Mouse (Mus musculus): ENCODE results near the gene Itm2b. TPM values are rescaled to one million over a fixed set of nuclear protein-coding genes. Genes with fewer than 3 reads are reported as not detected.

Itm2b gene
- total RNA-seq, 2 experiments from 2014 or later: 975 to 1,048 TPM

DNA sequence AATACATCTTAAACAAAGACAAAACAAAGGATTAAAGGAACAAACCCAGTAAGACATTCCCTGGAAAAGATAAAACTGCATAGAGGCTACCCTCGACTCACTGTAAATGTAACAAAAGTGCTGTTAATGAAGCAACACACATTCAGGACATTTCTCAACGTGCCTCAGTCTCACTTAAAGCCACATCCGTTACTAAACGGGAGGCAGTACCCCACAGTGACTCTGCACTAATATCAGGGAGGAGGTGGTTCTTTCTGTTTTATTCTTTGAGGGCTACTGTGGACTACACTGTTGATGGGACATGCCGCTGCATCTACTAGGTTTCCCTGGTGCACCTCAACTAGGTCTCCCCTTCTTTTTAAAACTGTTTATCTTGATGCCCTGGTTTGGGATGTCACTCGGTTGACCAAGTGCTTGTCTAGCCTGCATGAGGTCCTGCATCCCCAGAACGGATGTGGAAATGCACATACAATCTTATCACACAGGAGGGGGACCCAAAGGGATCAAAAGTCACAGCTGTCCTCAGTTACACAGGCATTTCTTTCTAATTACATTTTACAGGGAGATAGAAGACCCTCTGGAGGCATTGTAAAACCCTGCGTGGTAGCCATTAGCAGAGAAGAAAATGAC lies 13.4 kb upstream of the Itm2b start:
- peak; percentile 83 for ATAC-seq (replicated peaks; ENCODE audit: poor library complexity, severe bottlenecking)

DNA sequence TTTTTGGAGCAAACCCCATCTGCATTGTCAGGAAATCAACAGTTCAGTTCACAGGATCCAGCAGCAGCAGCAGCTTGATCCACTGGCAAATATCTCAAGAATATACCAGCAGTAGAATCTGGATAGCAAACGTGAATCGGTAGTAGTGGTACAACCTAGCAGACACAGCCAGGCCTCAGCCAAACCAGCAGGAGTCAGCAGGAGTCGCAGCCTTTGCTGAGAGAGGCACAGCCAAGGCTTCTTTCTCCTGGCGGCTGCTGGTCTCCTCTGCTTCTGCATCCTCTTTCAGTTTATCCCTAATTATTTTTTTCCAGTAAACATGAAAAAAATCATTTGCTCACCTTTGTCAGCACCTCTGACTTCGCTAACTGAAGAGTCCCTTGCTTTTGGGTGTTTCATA lies 10.7 kb upstream of the Itm2b start:
- ATAC-seq (replicated peaks; ENCODE audit: poor library complexity, severe bottlenecking): no peak

DNA sequence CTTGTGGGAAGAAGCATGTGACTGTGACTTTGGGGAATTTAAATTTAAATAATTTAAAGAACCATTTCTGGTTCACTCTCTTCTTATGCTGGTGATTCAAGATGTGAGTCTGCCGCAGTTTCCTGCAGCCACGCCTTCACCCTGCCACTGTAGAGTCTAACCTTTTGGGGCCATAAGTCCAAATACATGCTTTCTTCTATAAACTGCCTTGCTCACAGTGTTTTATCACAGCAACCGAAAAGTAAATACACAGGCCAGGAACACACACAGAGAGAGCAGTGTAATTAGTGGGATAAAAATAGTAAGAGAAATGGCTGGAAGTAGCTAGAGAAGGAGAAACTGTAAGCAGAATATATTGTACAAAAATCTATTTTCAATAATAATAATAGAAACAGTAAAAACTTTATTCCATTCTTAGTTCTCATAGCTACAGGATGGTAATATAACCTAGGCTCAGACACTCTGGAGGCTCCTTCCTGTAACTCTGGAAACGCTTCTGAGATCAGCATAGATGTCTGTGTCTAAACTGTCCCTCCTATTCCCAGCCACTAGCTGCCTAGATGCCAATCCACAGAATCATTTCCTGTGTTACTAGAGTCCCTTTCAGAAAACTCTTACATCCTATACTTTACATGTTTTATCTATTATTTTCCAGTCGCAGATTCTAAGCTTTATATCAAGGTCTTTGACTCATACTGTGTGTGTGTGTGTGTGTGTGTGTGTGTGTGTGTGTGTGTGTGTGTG lies 9.3 kb upstream of the Itm2b start:
- ATAC-seq (replicated peaks; ENCODE audit: poor library complexity, severe bottlenecking): no peak

DNA sequence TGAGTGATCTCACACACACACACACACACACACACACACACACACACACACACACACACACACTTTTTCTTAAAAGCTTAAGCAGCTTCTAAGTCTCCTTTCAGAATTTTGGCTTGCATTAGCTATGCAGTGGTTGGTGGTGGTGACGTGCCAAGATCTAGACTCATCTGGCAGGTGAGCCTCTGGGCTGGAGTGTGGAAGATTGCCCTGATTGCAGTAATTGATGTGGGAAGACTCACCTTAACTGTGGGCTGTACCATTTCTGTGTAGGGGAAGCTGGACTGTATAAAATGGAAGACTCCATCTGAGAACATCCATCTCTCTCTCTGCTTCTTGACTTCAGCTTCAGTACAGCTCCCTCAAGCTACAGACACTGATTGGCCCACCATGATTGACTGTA lies 6.4 kb upstream of the Itm2b start:
- ATAC-seq (replicated peaks; ENCODE audit: poor library complexity, severe bottlenecking): no peak

DNA sequence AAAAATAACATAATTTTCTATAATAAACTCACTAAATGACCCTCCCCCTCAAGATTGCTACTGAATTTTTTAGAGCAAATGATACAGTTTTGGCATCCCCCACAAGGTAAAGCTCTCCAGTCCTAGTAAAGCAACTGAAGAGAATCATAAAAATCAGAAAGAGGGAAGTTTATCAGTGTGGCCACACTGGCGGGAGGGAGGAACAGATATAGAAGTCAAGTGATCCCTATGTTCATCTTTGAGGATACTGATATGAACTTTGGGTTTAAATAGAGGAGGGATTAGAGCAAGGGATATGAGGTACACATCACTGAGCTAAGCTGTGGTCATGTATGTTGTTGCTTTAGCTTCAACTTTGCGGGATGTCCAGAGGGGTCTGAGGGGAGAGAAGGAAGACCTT lies 5.1 kb upstream of the Itm2b start:
- ATAC-seq (replicated peaks; ENCODE audit: poor library complexity, severe bottlenecking): no peak

DNA sequence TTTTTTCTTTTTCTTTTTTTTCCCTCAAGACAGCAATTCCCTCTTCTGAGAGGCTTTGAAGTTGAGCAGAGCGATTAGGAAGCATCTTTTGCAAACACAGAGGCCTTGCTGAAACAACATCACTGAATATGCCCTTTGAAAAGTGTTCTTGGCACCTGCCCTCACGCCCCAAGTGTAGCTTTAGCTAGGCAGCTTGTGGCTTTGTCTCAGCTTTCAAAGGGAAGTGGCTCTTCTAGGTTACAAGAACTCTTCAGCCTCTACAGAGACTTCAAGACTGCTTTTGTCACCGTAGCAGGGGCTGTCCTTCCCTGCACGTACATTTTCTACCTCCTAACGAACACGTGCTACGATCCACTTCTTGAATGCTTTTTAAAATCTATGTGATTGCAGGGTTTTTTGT lies 4.0 kb upstream of the Itm2b start:
- peak; percentile 43 for ATAC-seq (replicated peaks; ENCODE audit: poor library complexity, severe bottlenecking)

DNA sequence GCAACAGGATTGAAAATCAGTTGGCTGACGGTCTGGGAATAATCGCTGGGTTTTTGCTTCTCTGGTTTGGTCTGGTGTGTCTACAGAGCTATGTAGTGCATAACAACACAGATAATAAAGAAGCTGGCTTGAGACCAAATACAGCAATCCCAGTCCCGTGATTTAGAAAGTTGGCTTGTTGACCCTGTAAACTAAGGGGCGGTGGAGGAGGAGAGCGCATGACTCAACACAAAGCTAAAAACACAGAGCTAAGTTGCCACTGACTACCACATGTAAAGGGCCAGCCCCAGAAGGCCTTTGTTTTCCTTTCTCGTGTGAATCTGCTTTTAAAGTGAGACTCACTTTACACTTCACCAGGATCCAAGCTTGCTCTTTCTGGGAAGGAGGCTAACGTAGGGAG lies 3.5 kb upstream of the Itm2b start:
- ATAC-seq (replicated peaks; ENCODE audit: poor library complexity, severe bottlenecking): peak; percentile 31

DNA sequence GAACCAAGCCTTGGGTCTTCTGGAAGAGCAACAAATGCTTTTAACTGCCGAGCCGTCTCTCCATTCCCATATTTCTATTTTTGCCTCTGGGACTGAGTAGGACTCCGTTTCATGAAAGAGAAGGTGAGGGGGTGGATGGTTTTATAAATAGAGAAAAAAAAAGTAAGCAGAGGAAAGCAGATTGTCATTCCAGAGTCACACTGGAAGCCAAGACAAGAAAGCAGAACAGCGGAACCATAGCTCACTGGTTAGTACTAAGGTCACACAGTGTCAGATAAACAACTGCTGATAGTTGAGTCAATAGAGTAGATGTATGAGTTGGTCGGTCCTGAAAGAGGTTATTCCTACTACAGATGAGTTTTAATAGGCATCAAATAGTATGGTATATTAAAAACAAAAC lies 1.4 kb upstream of the Itm2b start:
- ATAC-seq (replicated peaks; ENCODE audit: poor library complexity, severe bottlenecking): no peak

DNA sequence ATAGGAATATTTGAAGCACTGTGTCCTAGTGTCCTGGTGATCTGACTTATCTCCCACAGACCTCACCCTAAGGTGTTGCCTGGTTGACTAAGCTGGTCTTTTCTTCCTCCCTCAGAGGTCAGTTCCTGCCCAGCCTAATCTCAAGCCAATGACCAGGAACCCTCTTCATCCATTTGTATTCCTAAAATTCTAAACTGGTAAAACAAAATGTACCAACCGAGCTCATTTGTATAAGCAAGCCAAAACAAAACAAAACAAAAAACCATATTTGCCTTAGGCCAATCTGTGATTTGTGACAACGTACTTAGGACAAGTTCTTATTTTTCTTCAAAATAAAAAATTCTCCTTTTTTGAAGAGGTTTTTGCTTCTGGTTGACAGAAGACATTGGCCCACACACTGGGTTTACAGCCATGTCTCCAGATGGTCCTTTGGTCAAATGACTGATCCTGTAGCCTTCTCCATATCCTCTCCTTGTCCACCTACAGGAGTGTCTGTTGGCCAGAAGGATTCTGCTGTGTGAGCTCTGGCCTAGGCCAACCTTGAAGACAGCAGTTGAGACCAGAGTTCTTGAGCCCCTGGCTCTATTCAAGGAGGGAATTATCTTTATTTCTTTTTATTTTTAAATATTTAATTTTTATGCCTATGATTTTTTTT lies 758 bp upstream of the Itm2b start:
- ATAC-seq (replicated peaks; ENCODE audit: poor library complexity, severe bottlenecking): no peak

DNA sequence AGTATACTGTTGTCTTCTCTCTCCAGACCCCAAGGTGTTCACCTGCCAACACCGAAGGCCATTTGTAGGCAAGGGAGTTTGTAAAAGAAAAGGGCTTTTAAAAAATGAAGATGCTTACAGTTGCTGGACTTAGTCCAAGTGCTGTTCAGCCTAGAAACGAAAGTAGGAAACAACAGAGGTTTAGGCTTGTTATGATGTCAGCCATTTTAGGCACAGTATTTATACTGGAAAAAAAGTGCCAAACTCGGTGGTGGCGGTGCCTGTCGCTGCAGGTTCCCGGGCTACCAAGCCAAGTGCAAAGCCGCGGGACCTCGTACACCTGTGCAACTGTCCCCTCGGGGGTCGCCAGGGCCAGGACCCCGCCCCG lies 560 bp downstream of the Itm2b start:
- ATAC-seq (replicated peaks; ENCODE audit: poor library complexity, severe bottlenecking): no peak

DNA sequence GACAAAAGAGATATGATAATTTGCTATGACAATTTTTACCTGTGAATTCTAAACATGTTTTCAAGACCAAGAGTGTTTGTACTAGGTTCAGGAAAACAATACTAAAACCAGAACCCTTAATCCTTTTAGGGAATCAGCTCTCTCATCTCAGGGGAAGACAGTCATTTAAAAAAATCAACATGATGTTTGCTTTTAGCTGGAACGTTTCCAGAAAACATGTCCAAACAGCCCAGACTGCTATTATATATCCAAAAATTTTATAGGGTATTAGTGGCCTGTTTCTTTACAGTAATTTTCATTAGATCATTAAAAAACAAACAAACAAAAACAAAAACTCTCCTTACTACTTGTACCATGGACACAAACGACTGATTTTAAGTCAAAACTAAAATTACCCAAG lies 1.3 kb downstream of the Itm2b start:
- no peak for ATAC-seq (replicated peaks; ENCODE audit: poor library complexity, severe bottlenecking)

DNA sequence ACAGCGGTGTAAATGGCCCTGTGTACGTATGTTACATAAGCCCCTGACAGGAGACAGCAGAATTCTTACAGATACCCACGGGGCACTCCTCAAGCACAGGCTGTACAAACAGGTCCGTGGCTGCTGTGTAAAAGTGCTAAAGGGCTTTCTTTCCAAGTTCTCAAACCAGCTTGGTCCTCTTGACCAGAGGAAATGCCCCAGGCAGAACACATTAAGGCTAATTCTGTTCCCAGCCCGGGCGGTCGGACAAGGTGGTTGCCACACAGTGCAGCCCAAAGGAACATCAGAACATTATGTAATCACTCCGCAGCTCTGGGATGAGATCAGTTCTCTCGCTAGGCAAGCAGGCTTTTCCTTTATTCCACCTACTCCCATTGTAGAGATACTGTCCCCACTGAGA lies 2.4 kb downstream of the Itm2b start:
- peak; percentile 52 for ATAC-seq (replicated peaks; ENCODE audit: poor library complexity, severe bottlenecking)

DNA sequence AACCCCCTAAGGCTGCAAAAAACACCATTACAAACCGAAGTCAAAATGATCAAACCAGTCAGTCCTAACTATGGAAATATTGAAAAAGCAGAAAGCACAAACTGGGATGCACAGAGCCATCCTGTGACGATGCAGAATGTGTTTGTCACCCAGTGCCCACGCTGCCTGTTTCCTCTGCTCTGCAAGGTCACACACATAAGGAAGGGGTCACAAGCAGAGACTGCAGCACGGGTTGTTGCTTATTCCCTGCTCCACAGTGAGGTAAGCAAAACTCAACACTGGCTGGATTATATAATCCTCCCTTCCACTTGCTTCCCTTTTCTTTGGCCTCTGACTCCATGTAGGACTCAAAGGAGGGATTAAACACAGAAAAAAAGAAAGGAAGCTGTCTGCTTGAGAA lies 3.5 kb downstream of the Itm2b start:
- ATAC-seq (replicated peaks; ENCODE audit: poor library complexity, severe bottlenecking): peak; percentile 57

DNA sequence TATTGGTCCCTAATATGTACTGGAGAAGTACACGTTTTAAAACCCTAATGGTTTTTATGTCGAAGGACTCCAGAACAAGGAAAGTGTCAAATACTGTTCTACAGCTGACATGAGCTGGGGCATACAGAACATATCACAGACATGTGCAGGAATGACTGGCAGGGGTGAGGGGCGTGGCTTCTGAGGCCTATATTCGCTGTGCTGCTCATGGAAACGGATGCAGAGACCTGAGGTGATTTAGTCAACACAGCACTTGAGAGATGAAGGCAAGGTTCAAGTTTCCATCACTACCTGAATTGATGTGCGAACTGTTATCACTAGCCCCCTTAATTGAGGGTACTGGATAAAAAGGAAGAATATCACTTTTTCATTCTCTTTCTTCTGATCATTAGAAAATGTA lies 7.3 kb downstream of the Itm2b start:
- ATAC-seq (replicated peaks; ENCODE audit: poor library complexity, severe bottlenecking): no peak

DNA sequence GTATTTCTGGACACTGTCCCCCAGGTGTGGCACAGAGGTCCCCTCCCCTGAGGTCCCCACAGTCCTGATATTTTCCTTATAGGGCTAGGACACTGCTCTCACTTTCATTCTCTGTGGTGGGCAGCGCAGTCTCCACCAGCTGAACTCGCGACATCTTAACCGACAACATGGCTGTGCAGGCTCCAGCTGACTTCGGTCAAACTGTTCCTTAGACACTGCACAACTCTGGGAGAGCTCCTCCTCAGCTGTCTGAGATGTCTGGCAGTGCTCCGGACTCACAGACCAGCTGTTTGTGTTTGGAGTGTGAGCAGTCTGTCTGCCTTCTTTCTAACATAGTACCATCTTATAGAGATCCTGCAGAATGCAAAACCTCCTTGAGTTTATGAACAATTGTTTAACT lies 8.2 kb downstream of the Itm2b start:
- ATAC-seq (replicated peaks; ENCODE audit: poor library complexity, severe bottlenecking): no peak

DNA sequence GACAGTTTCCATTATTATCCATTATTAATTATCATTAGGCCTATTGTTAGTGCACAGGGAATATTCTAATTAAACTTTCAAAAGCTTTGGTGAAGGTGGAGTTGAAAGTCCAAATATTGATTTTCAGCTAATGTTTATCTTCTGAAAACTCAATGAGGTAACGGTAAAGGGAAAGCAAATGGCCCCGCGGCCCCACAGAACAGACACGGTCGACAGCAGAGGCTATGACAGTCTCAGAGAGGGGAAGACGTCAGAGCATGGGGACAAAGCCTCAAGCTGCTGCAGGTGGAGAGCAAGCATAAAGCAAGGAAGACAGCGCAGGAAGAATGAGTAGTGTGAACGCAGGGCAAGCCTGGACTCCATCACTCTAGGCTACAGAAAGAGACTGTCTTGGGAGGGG lies 9.2 kb downstream of the Itm2b start:
- ATAC-seq (replicated peaks; ENCODE audit: poor library complexity, severe bottlenecking): no peak

DNA sequence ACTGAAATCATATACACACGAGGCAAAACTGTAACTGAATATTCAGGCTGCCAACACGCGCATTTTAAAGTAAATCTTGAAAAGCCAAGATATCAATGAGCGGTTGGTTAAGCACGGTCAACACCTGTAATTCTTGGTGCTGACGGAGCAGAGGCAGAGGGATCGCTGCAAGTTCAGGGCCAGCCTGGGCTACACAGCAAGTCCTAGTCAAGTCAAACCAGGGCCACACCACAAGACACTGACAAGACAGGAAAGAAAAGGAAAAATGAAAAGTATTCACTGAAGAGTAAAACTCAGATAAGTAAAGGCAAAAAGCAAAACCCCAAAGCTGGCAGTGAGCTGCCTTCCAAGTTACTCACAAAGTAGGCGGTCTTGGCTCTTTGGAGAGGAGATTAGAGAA lies 9.6 kb downstream of the Itm2b start:
- ATAC-seq (replicated peaks; ENCODE audit: poor library complexity, severe bottlenecking): no peak

DNA sequence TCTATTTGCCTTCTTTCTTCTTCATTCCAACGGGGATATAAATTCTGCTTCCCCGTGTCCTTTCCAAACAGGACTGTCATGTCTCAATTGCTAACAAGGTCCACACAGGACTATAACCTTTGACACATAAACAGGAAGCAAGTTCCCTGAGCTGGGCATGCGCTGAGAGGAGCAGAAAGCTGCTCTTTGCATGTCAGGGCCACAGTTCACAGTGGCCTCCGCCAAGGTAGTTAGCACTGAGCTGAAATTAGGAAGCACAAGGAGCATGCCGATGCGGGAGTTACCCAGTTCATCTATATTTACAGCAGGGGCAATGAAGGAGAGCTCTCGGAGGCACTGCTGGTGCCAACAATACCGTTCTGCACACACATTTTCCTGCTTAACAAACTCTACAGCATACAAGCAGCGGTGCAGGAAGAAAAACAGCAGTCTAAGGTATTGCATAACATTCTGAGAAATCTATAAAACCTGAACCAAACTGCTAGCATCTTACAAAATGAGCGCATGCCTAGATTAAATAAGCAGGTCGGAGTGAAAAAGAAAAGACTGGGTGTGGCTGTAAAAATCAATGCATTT lies 10.7 kb downstream of the Itm2b start:
- ATAC-seq (replicated peaks; ENCODE audit: poor library complexity, severe bottlenecking): peak; percentile 30; the same call in 1 of the 2 replicates

DNA sequence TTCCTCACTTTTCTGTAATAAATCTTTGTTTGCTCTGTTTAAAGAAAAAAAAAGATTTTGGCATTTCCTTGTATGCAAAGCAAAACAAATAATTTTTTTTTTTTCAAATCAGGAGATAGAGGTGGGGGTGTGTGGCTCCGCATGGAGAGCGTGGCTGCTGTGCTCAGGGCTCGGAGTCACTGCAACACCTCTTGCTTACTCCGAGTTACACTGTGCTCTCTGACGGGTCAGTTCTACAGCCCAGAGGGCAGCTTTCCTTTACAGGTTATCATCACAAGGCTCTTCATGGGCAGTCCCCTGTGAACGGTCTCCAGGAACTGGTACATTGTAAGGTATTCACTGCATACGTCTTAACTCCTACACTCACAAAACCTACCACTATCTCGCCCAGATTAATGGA lies 11.5 kb downstream of the Itm2b start:
- ATAC-seq (replicated peaks; ENCODE audit: poor library complexity, severe bottlenecking): no peak

DNA sequence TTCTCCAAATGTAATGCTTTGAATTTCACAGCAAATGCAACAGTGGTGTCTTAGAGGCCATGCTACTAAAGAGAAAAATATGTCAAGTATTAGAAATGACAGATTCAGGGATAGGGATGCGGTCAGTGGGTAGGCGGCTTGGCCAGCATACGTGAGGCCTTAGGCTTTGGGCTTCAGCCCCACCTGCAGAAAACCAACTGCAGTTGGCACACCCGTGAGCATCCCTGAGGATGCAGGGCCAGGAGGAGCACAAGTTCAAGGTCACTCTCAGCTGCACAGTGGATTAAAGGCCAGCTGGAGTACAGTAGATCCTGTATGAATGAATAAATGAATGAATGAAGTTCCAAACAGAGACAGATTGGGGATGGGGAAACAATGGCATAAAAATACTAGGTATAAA lies 12.1 kb downstream of the Itm2b start:
- ATAC-seq (replicated peaks; ENCODE audit: poor library complexity, severe bottlenecking): no peak

DNA sequence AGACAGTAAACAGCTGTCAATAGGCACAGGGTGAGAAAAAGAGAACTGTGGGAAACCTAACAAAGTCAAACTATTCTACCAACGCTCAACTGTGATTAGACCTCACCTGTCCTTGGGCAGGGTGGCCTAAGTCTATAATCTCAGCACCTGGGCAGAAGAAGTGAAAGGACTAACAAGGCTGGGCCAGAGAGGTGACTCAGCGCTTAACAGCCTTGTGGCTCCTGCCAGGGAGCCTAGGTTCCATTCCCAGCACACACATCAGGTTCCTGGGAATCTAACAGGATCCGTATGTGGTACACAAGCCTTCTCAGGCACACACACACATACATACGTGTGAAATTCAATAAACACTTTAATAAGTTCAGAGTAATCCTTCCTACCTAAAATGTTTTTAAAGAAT lies 13.5 kb downstream of the Itm2b start:
- no peak for ATAC-seq (replicated peaks; ENCODE audit: poor library complexity, severe bottlenecking)
